Mouse (Mus musculus) layer of hippocampus, adult 18-20 months (tissue): ENCODE results near the gene Gm20379. TPM values are rescaled to one million over a fixed set of nuclear protein-coding genes. Genes with fewer than 3 reads are reported as not detected.

Experiments used
- DNase-seq, 2 experiments: peaks; one replicate each; pipeline ENCODE4 v3.0.0; 2022; ENCODE audit warnings: low spot score in 2 of 2
- total RNA-seq, 2 experiments: library from RNA; stranded (reverse); gene quantifications; 2 replicates each; pipeline ENCODE4 v1.2.3; 2021

The Gm20379 gene
- total RNA-seq, 2 experiments from 2014 or later, result not detected

DNA sequence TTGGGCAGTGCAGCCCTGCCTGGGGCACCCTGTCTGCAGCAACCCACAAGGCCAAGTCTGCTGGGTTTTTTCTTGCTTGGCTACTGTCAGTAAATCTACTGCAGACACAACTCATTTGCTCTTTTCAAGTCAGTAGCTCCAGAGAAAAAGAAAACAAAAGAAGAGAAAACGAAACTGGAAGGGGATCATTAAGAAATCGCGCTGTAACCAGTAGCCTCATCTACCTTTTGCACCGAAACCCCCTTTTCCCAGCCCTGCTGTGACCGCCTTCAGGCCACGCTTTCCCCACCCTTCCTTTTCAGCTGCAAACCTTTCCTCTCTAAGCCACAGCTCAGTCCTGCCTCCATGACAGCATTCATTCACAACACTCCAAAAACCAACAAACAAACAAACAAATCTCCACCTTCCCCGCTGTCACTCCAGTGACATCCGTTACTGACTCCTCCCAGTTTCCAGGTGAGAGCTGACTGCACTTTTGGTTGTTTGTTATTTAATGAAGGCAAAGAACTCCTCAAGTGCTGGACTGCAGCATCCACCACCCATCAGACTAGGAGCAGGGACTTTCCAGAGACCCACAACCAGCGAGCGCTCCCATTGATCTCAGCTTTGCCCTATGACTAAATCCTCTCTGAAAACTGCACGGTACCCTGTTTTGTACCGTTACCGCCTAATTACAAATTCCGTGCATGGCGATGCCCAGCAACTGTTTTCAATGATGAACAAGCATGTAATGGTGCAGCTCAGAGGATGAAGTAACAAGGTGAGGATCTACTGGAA, 26.5 kb downstream of the Gm20379 start:
- no peak for DNase-seq

- no peak for DNase-seq
Measured at GRCm38 (mm10) chr13:92336857-92337256, 31.1 kb downstream of the Gm20379 start.

- DNase-seq, result no peak
Measured at GRCm38 (mm10) chr13:92337773-92338462, 32.1 kb downstream of the Gm20379 start.

DNA sequence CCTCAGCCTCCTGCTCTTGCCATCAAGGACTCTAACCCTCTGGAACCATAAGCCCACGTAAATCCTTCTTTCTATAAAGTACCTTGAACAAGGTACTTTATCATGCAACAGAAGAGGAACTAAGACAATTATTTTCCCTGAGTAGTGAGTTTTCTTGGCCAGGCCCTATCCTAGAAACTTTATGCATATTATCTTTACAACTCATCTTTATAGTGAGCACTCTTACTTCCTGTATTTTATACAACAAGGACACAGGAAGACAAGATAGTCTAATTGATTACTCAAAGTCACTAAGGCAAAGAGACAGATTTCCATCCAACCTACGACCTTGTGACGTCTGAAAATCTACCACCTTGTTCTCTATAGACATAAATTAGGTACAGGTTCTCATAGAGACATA, 34.0 kb downstream of the Gm20379 start:
- no peak for DNase-seq

- no peak for DNase-seq
Measured at GRCm38 (mm10) chr13:92344033-92344432, 38.3 kb downstream of the Gm20379 start.

GRCm38 (mm10) chr13:92346338-92346737, 40.6 kb downstream of the Gm20379 start:
- no peak for DNase-seq

- DNase-seq, result no peak
Measured at GRCm38 (mm10) chr13:92351100-92351499, 45.3 kb downstream of the Gm20379 start.

GRCm38 (mm10) chr13:92353956-92354355, 48.2 kb downstream of the Gm20379 start:
- no peak for DNase-seq

DNA sequence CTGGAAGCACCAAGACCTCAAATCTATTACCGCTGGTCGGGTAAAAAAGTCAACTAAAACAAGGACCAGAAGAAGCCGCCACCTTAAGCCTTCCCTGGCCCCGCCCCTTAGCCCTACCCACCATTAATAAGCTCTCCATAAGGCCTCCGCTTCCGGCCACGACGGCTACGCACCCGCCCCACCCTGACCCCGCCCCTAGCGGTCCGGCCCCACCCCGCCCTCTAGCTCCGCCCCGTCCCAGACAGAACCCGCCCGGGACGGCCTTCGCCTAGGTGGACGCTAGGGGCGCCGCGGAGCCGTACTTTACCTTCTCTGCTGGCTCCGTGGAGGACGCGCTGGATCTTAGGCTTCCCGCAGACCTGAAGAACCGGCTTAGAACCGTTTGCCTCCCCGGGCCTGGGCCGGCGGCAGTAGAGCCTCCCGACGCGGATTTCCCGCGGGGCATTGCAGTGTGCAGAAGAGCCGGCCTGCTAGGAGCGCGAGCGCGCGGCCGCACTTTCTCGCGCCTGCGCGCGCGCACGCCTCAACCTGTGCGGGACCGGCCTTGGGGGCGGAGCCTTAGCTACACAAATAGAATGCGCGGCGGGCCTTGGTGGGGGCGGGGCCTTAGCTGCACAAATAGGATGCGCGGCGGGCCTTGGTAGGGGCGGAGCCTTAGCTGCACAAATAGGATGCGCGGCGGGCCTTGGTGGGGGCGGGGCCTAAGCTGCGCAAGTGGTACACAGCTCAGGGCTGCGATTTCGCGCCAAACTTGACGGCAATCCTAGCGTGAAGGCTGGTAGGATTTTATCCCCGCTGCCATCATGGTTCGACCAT, 48.9 kb downstream of the Gm20379 start, which contains the start of the genes Dhfr and Msh3:
Gene Dhfr, plus strand, starts transcription at position 271 of the 816 bp plus-strand sequence.
Gene Msh3, minus strand, starts transcription at position 548 of the 816 bp plus-strand sequence.
- DNase-seq, result peak; percentile 95 to 98

DNA sequence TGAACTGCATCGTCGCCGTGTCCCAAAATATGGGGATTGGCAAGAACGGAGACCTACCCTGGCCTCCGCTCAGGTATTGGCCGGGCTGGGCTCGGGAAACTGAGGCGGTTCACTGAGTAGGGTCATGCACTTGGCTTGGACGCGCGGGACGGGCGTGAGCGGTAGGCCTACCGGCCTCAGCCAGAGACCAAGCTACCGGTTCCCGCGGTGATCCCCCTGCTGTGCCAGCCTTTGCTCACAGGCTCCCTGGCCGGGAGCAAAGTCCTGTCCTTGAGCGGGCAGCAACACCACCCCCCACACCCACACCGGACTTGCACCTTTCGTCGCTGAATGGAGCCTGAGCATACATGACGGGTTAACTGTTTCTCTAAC, 49.5 kb downstream of the Gm20379 start:
- no peak for DNase-seq

GRCm38 (mm10) chr13:92356376-92356775, 50.6 kb downstream of the Gm20379 start:
- DNase-seq, result no peak

Other genes starting within 250 kb of the Gm20379 start
- 100 to 1,000 TPM; 123 to 126 TPM for gene Rasgrf2, start 174.3 kb upstream of the Gm20379 start, total RNA-seq
- 1 to 10 TPM in 1 of 2 experiments, under 1 TPM in 1; 0.99 to 1.5 TPM for gene Dhfr, start 48.7 kb downstream of the Gm20379 start, total RNA-seq
- 10 to 100 TPM; 22.2 to 22.9 TPM for gene Msh3, start 49.0 kb downstream of the Gm20379 start, total RNA-seq
- 10 to 100 TPM; 15.7 to 16.0 TPM for gene Ankrd34b, start 119.9 kb downstream of the Gm20379 start, total RNA-seq
- gene Fam151b, start 178.0 kb downstream of the Gm20379 start, total RNA-seq, result 10 to 100 TPM in 1 of 2 experiments, 1 to 10 TPM in 1; 8.2 to 11.1 TPM
- gene Zfyve16, start 224.9 kb downstream of the Gm20379 start, total RNA-seq, result 10 to 100 TPM; 15.1 to 15.6 TPM